ENCODE assay signal across 10 mouse cellular contexts in genomic region chr11:34008214-34008613, GRCm38 (mm10). TPM values are rescaled to one million over a fixed set of nuclear protein-coding genes. Genes with fewer than 3 reads are reported as not detected.
A peak's percentile ranks its signal among the peaks of the same experiment; 100 is the strongest.
DNase-seq lines count a peak whose midpoint lies in the region; ATAC-seq and TF ChIP-seq lines count a peak whose summit lies in the region.
"Had no signal": no experiment of that assay in that cellular context is flagged by ENCODE, and none has a peak within 500 bp of the region (broad histone marks: within the 10 kb centered on the region; RNA-seq: fewer than 3 reads in every experiment).

No protein-coding gene starts in this region.

- no peak for TF ChIP-seq CTCF in G1E (IDR thresholded peaks at IDR 0.05; ENCODE audit: low read depth, low read length)
- TF ChIP-seq CTCF in liver, embryonic 14.5 days (IDR thresholded peaks at IDR 0.05; ENCODE audit: low read depth) = no peak

- 86% methylated on average over 11 of the region's 11 CpGs for whole genome bisulfite sequencing in forebrain, embryonic 13.5 days
- 84% methylated on average over 11 of the region's 11 CpGs for WGBS in forebrain, embryonic 14.5 days
- WGBS in liver, embryonic 14.5 days (ENCODE audit: insufficient replicate concordance) = 10% methylated on average over 11 of the region's 11 CpGs

- H3K27me3 ChIP-seq in forebrain, embryonic 13.5 days = no peaks in the 10 kb centered on the region
- no peaks in the 10 kb centered on the region for H3K27me3 ChIP-seq in forebrain, embryonic 14.5 days (replicated peaks; ENCODE audit: control insufficient read depth, insufficient read depth, low read length)
- no peaks in the 10 kb centered on the region for H3K27me3 ChIP-seq in G1E (ENCODE audit: insufficient read depth, low read length)
- no peaks in the 10 kb centered on the region for H3K27me3 ChIP-seq in liver, embryonic 14.5 days (ENCODE audit: control insufficient read depth, insufficient read depth, low read length)

- H3K4me2 ChIP-seq in forebrain, embryonic 13.5 days = no peak overlapping the region
- no peak overlapping the region for H3K4me2 ChIP-seq in forebrain, embryonic 14.5 days (ENCODE audit: low read length)
- H3K4me2 ChIP-seq in liver, embryonic 14.5 days (ENCODE audit: low read depth) = peak overlapping the region; percentile 65
- H3K4me2 ChIP-seq: hindbrain, embryonic 14.5 days had no signal

- H3K36me3 ChIP-seq in forebrain, embryonic 13.5 days (ENCODE audit: poor library complexity, severe bottlenecking) = no peaks in the 10 kb centered on the region
- no peaks in the 10 kb centered on the region for H3K36me3 ChIP-seq in forebrain, embryonic 14.5 days (ENCODE audit: control insufficient read depth, insufficient read depth, low read length)
- H3K36me3 ChIP-seq in G1E (replicated peaks) = no peaks in the 10 kb centered on the region
- H3K36me3 ChIP-seq in liver, embryonic 14.5 days (replicated peaks; ENCODE audit: control insufficient read depth, insufficient read depth, low read depth) = no peaks in the 10 kb centered on the region

- intact Hi-C loops in left cerebral cortex, postnatal 4 days (cut with DNase I) = loop anchor here (10.0 kb wide), 1 partner anchor 273 kb away; no protein-coding TSS in a partner anchor

- no peak overlapping the region for H3K27ac ChIP-seq in forebrain, embryonic 13.5 days
- H3K27ac ChIP-seq in forebrain, embryonic 14.5 days (ENCODE audit: low read depth, low read length) = no peak overlapping the region
- H3K27ac ChIP-seq in liver, embryonic 14.5 days = no peak overlapping the region
- H3K27ac ChIP-seq: hindbrain, embryonic 14.5 days had no signal

- ATAC-seq in forebrain, embryonic 13.5 days = 0 out of 2 replicates have a peak, but pooled peaks have one; percentile 21
- no peak for ATAC-seq in forebrain, embryonic 14.5 days
- ATAC-seq in G1E (ENCODE audit: extremely low read depth, insufficient number of reproducible peaks, low FRiP score, poor library complexity, severe bottlenecking) = peak; percentile 69
- ATAC-seq in liver, embryonic 14.5 days (ENCODE audit: insufficient read depth) = peak; percentile 52; the same call in 1 of the 2 replicates

- no peak for DNase-seq in forebrain, embryonic 14.5 days (ENCODE audit: low spot score)
- peak; percentile 29 for DNase-seq in G1E (ENCODE audit: low spot score)
- peak in 2 of 3 experiments; percentile 12 to 28 for DNase-seq in liver, embryonic 14.5 days (ENCODE audit: low read depth in 3 of 3, low spot score in 3 of 3)
- peak; percentile 38 to 47 for DNase-seq in spleen, adult 18-20 months
- DNase-seq in left cerebral cortex, postnatal 4 days = no peak
- no peak for DNase-seq in cerebellum, postnatal 36 days
- DNase-seq in kidney, adult 11 months = no peak

- H3K9ac ChIP-seq in forebrain, embryonic 13.5 days = no peak overlapping the region
- no peak overlapping the region for H3K9ac ChIP-seq in forebrain, embryonic 14.5 days (ENCODE audit: low read length)
- peak overlapping the region; percentile 47; the same call in 1 of the 2 replicates for H3K9ac ChIP-seq in liver, embryonic 14.5 days (replicated peaks)
- H3K9ac ChIP-seq: hindbrain, embryonic 14.5 days had no signal

- no peak for TF ChIP-seq EP300 in liver, embryonic 14.5 days (IDR thresholded peaks at IDR 0.05; ENCODE audit: low read depth)

- H3K9me3 ChIP-seq in forebrain, embryonic 13.5 days (replicated peaks) = no peaks in the 10 kb centered on the region
- H3K9me3 ChIP-seq in forebrain, embryonic 14.5 days (replicated peaks; ENCODE audit: control insufficient read depth, low read length) = no peaks in the 10 kb centered on the region
- peaks cover 12% of the 10 kb centered on the region for H3K9me3 ChIP-seq in G1E (replicated peaks)
- no peaks in the 10 kb centered on the region for H3K9me3 ChIP-seq in liver, embryonic 14.5 days (ENCODE audit: control insufficient read depth, low read length)

- no peak overlapping the region for H3K4me3 ChIP-seq in forebrain, embryonic 13.5 days
- no peak overlapping the region for H3K4me3 ChIP-seq in forebrain, embryonic 14.5 days (ENCODE audit: low read depth, low read length)
- H3K4me3 ChIP-seq in G1E (ENCODE audit: low read depth, low read length) = peak overlapping the region; percentile 64; the same call in 1 of the 2 replicates
- H3K4me3 ChIP-seq in liver, embryonic 14.5 days (ENCODE audit: insufficient read depth in 1 of 2, low read depth in 2 of 2, low read length in 2 of 2) = peak overlapping the region; percentile 15 to 34; a peak in 3 of 4 replicates

- no peaks in the 10 kb centered on the region for H3K4me1 ChIP-seq in forebrain, embryonic 13.5 days
- no peaks in the 10 kb centered on the region for H3K4me1 ChIP-seq in forebrain, embryonic 14.5 days (ENCODE audit: control insufficient read depth, insufficient read depth, low read length)
- H3K4me1 ChIP-seq in G1E (ENCODE audit: insufficient read depth, low read depth, low read length) = peaks cover 45% of the 10 kb centered on the region
- H3K4me1 ChIP-seq in liver, embryonic 14.5 days (replicated peaks; ENCODE audit: control insufficient read depth in 2 of 2, insufficient read depth in 2 of 2, low read length in 1 of 2) = peaks cover 2 to 10% of the 10 kb centered on the region in 2 experiments; a peak in 3 of 4 replicates

RNA-seq across cellular contexts. Expression of gene Kcnip1, which starts 15.3 kb away (rescaled TPM):
- 29.9 and 37.4 TPM in 2 replicates for polyA plus RNA-seq in forebrain, embryonic 13.5 days (2015; fragmentation: Nextera tagmentation; extraction: Ambion mirVana)
- polyA plus RNA-seq in forebrain, embryonic 14.5 days (2014; fragmentation: Nextera tagmentation; extraction: Ambion mirVana) = 55.1 and 55.7 TPM in 2 replicates
- total RNA-seq in G1E (2014; fragmentation: Nextera tagmentation) (not detected in 2 replicates), G1E (2017) (0.06 and 0.27 TPM in 2 replicates)
- polyA plus RNA-seq in G1E (2012) = not detected in 2 replicates
- polyA plus RNA-seq in liver, embryonic 14.5 days (2012; rRNA removed) = 0.10 and 0.15 TPM in 2 replicates
- polyA plus RNA-seq in liver, embryonic 14.5 days (2014; fragmentation: Nextera tagmentation; extraction: Ambion mirVana) = 0.14 and 0.25 TPM in 2 replicates
- 10 to 100 TPM; 35.8 to 43.5 TPM for total RNA-seq in left cerebral cortex, postnatal 4 days (2021)
- polyA plus RNA-seq: C2C12 had no signal

RNA-seq across cellular contexts. Expression of gene Lcp2, which starts 38.5 kb away (rescaled TPM):
- 0.96 and 1.4 TPM in 2 replicates for polyA plus RNA-seq in forebrain, embryonic 13.5 days (2015; fragmentation: Nextera tagmentation; extraction: Ambion mirVana)
- 2.2 and 2.8 TPM in 2 replicates for polyA plus RNA-seq in forebrain, embryonic 14.5 days (2014; fragmentation: Nextera tagmentation; extraction: Ambion mirVana)
- total RNA-seq in G1E (2014; fragmentation: Nextera tagmentation) = 104 and 109 TPM in 2 replicates
- total RNA-seq in G1E (2017) = 43.1 and 48.3 TPM in 2 replicates
- 44.8 and 52.2 TPM in 2 replicates for polyA plus RNA-seq in G1E (2012)
- 5.4 and 7.1 TPM in 2 replicates for polyA plus RNA-seq in liver, embryonic 14.5 days (2012; rRNA removed)
- 6.8 and 7.1 TPM in 2 replicates for polyA plus RNA-seq in liver, embryonic 14.5 days (2014; fragmentation: Nextera tagmentation; extraction: Ambion mirVana)
- total RNA-seq in left cerebral cortex, postnatal 4 days (2021) = 1 to 10 TPM; 3.7 to 4.5 TPM
- polyA plus RNA-seq: C2C12 had no signal

RNA-seq across cellular contexts. Expression of gene Kcnmb1, which starts 45.4 kb away (rescaled TPM):
- 0.05 and 0.09 TPM in 2 replicates for polyA plus RNA-seq in forebrain, embryonic 13.5 days (2015; fragmentation: Nextera tagmentation; extraction: Ambion mirVana)
- 0.09 and 0.22 TPM in 2 replicates for polyA plus RNA-seq in forebrain, embryonic 14.5 days (2014; fragmentation: Nextera tagmentation; extraction: Ambion mirVana)
- total RNA-seq in G1E (2014; fragmentation: Nextera tagmentation) (not detected in 2 replicates), G1E (2017) (0.16 TPM in 1 of 2 replicates, not detected in the other)
- not detected in 2 replicates for polyA plus RNA-seq in G1E (2012)
- 0.03 TPM in 2 replicates for polyA plus RNA-seq in liver, embryonic 14.5 days (2012; rRNA removed)
- 0.08 TPM in 1 of 2 replicates, not detected in the other for polyA plus RNA-seq in liver, embryonic 14.5 days (2014; fragmentation: Nextera tagmentation; extraction: Ambion mirVana)
- total RNA-seq in left cerebral cortex, postnatal 4 days (2021) = under 1 TPM; 0.24 to 0.26 TPM

Comparison
In these comparisons a context has a peak if more than half of its experiments do, and no peak if none do; other contexts are left out.
1. H3K4me3 ChIP-seq: peak in G1E (single experiment) and liver, embryonic 14.5 days (2 of 2); none in forebrain, embryonic 13.5 days (single experiment) and forebrain, embryonic 14.5 days (single experiment).
2. DNase-seq: peak in G1E (single experiment), liver, embryonic 14.5 days (2 of 3) and spleen, adult 18-20 months (2 of 2); none in forebrain, embryonic 14.5 days (single experiment), left cerebral cortex, postnatal 4 days (single experiment), cerebellum, postnatal 36 days (0 of 2) and kidney, adult 11 months (single experiment).
3. RNA of gene Kcnip1, which starts 15.3 kb away (polyA plus RNA-seq): 55.1 to 55.7 TPM in forebrain, embryonic 14.5 days and 29.9 to 37.4 TPM in forebrain, embryonic 13.5 days; 0.10 to 0.25 TPM in liver, embryonic 14.5 days and not detected in G1E; every median in the first group is over 10 times any median in the second.